Mouse (Mus musculus) testis, adult 2 months (tissue): Measurements from ENCODE around the gene Trim24. TPM values are rescaled to one million over a fixed set of nuclear protein-coding genes. Genes with fewer than 3 reads are reported as not detected.
"Not testable (repeated sequence)": the region's sequence is repeated elsewhere in the genome, so short reads cannot be mapped to it uniquely, and the experiment has no call there.

ENCODE experiments used
- H3K27ac ChIP-seq: fragments of 200-500 bp; 2 replicates; pipeline ENCODE4 v1.5.1; 2012; ENCODE audit warnings: low read depth, low read length; ENCODE audit not compliant: control insufficient read depth, insufficient read depth
- H3K27me3 ChIP-seq: fragments of 200-500 bp; 2 replicates; pipeline ENCODE4 v1.6.1; 2012; ENCODE audit warnings: mild to moderate bottlenecking, low read length, moderate library complexity; ENCODE audit not compliant: control insufficient read depth, insufficient read depth
- H3K36me3 ChIP-seq: fragments of 200-500 bp; 2 replicates; pipeline ENCODE4 v1.6.1; 2012; ENCODE audit warnings: mild to moderate bottlenecking, low read length; ENCODE audit not compliant: control insufficient read depth, insufficient read depth
- H3K4me1 ChIP-seq: fragments of 200-500 bp; 2 replicates; pipeline ENCODE4 v1.6.1; 2012; ENCODE audit warnings: low read length; ENCODE audit not compliant: control insufficient read depth, insufficient read depth
- H3K4me3 ChIP-seq: fragments of 200-500 bp; 2 replicates; pipeline ENCODE4 v1.5.1; 2012; ENCODE audit warnings: low read depth, mild to moderate bottlenecking, low read length, moderate library complexity, mixed read lengths; ENCODE audit not compliant: control insufficient read depth
- CTCF ChIP-seq: fragments of 200-500 bp; IDR thresholded peaks from 2 replicates; pipeline ENCODE4 v1.5.1; 2012; ENCODE audit warnings: low read depth, mild to moderate bottlenecking, inconsistent platforms, low read length, moderate library complexity; ENCODE audit not compliant: control insufficient read depth, insufficient read depth, insufficient replicate concordance
- POLR2A ChIP-seq: fragments of 200-500 bp; IDR thresholded peaks from 2 replicates; pipeline ENCODE4 v1.6.1; 2012; ENCODE audit warnings: low read depth, mild to moderate bottlenecking, inconsistent platforms, low read length, moderate library complexity; ENCODE audit not compliant: control insufficient read depth
- polyA plus RNA-seq: library from polyadenylated mRNA; depleted of rRNA; stranded (reverse); fragments of >200 nt; gene quantifications from 2 replicates; pipeline ENCODE4 v1.2.3, GENCODE M21; 2012

Gene Trim24
- polyA plus RNA-seq, 1 experiment, result 82.5 TPM

- Histone ChIP-seq H3K27me3 (no peaks in the 10 kb centered on the region), H3K36me3 (no peaks in the 10 kb centered on the region), H3K4me3 (no peak overlapping the region), H3K27ac (no peak overlapping the region), H3K4me1 (no peaks in the 10 kb centered on the region)
- no peak for TF ChIP-seq CTCF
- TF ChIP-seq POLR2A, result no peak
These were observed 36.9 kb upstream of the Trim24 start for GRCm38 (mm10) chr6:37833691-37834090.

GRCm38 (mm10) chr6:37836951-37837565, 33.6 kb upstream of the Trim24 start:
- not testable (repeated sequence) for H3K36me3 ChIP-seq, H3K4me1 ChIP-seq, H3K27ac ChIP-seq, H3K27me3 ChIP-seq, H3K4me3 ChIP-seq

- TF ChIP-seq POLR2A (no peak), CTCF (no peak)
- Histone ChIP-seq H3K4me3 (no peak overlapping the region), H3K27me3 (no peaks in the 10 kb centered on the region), H3K27ac (no peak overlapping the region), H3K36me3 (no peaks in the 10 kb centered on the region), H3K4me1 (no peaks in the 10 kb centered on the region)
These were observed 27.6 kb upstream of the Trim24 start for GRCm38 (mm10) chr6:37842779-37843605.

DNA sequence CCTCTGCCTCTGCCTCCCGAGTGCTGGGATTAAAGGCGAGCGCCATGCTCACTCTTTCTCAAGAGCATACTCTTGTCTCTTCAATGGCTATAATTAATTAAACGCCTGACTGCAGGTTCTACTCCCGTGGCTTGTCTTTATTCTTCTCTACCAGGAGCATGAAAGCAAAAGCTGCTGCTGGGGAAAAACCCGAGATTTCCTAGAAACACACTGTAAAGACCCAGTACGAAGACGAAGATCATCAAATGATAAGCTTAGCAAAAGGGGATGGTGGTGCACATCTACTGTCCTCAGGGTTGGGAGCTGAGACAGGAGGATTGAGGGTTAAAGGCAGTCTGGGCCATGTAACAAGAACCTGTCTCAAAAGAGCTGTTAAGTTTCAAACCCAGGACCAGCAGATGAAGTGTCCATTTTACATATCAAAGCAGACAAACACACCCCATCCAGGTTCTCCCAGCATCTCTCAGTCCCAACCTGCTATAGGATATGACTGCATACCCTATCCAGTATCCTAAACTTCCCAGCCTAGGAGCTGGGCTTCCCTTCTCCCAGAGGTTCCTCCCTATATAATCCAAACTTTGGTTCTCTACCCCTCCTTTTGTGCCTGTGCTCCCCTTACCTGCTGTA, 26.9 kb upstream of the Trim24 start:
- no peak overlapping the region for H3K27ac ChIP-seq
- no peaks in the 10 kb centered on the region for H3K27me3 ChIP-seq
- TF ChIP-seq POLR2A (no peak), CTCF (no peak)
- H3K4me1 ChIP-seq, result no peaks in the 10 kb centered on the region
- no peaks in the 10 kb centered on the region for H3K36me3 ChIP-seq
- H3K4me3 ChIP-seq, result no peak overlapping the region

DNA sequence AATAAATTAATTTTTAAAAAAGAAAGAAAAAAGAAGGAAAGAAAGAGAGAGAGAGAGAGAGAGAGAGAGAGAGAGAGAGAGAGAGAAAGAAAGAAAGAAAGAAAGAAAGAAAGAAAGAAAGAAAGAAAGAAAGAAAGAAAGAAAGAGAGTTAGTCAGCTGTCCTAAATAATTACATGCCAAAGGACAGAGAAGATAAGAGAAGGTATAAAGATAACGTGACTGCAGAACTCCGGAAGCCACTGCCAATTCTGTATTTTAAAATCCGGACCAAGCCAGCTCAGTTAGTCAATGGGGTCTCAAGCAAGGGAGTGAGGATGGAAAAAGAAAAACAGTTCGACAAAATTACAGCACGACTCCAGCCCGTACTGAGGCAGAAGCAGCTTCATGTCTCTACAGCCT, 25.7 kb upstream of the Trim24 start:
- H3K4me1 ChIP-seq, H3K27ac ChIP-seq, H3K4me3 ChIP-seq, H3K27me3 ChIP-seq, H3K36me3 ChIP-seq: not testable (repeated sequence)

- not testable (repeated sequence) for H3K27ac ChIP-seq, H3K36me3 ChIP-seq, H3K27me3 ChIP-seq, H3K4me1 ChIP-seq, H3K4me3 ChIP-seq
These were observed 23.1 kb upstream of the Trim24 start for GRCm38 (mm10) chr6:37847531-37847930.

- no peak for TF ChIP-seq POLR2A
- no peak for TF ChIP-seq CTCF
- no peaks in the 10 kb centered on the region for H3K36me3 ChIP-seq
- H3K4me1 ChIP-seq, result no peaks in the 10 kb centered on the region
- H3K27me3 ChIP-seq, result no peaks in the 10 kb centered on the region
- H3K27ac ChIP-seq, result no peak overlapping the region
- H3K4me3 ChIP-seq, result no peak overlapping the region
These were observed 19.3 kb upstream of the Trim24 start for GRCm38 (mm10) chr6:37851352-37851751.
